Mouse (Mus musculus) adrenal gland, adult 2 months (tissue): ENCODE results near the gene Col26a1. TPM values are rescaled to one million over a fixed set of nuclear protein-coding genes. Genes with fewer than 3 reads are reported as not detected.
A peak's percentile ranks its signal among the peaks of the same experiment; 100 is the strongest.

Source experiments
- DNase-seq: peaks from one replicate; pipeline ENCODE4 v3.0.0; 2021
- polyA plus RNA-seq: library from polyadenylated mRNA; depleted of rRNA; stranded (reverse); fragments of >200 nt; gene quantifications from 2 replicates; pipeline ENCODE4 v1.2.3, GENCODE M21; 2012
- total RNA-seq, 2 experiments: library from RNA; stranded (reverse); gene quantifications; 2 replicates each; pipeline ENCODE4 v1.2.3; 2021

Col26a1 gene
- total and polyA plus RNA-seq, 3 experiments = 0.20 TPM; not detected in 2

GRCm38 (mm10) chr5:136806379-136807056, 76.5 kb downstream of the Col26a1 start:
- no peak for DNase-seq

- DNase-seq = no peak
Observed at GRCm38 (mm10) chr5:136805019-136805418, 78.0 kb downstream of the Col26a1 start.

- DNase-seq = no peak
Observed at GRCm38 (mm10) chr5:136804246-136804645, 78.8 kb downstream of the Col26a1 start.

GRCm38 (mm10) chr5:136802732-136803131, 80.3 kb downstream of the Col26a1 start:
- peak; percentile 2 for DNase-seq

GRCm38 (mm10) chr5:136796917-136797316, 86.1 kb downstream of the Col26a1 start:
- DNase-seq = no peak

- no peak for DNase-seq
Observed at GRCm38 (mm10) chr5:136793807-136794206, 89.2 kb downstream of the Col26a1 start.

DNA sequence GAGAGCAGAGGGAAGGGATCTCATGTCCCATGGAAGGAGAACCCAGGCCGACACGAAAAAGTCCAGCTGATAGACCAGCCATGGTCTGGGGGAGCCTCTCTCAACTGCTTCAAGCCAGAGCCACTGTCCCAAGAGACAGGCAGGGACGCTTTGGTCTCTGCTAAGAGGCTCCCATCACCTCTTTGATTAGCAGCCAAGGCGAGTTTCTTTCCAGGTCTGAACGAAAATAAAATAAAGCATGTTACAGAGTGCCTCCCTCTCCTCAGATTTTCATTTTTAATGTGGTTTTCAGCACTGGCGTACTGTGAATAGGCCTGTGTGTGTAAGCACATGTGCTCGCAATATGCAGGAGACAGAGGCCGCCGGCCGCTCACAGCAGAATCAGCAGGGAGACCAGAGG, 90.5 kb downstream of the Col26a1 start:
- no peak for DNase-seq

GRCm38 (mm10) chr5:136791204-136791603, 91.8 kb downstream of the Col26a1 start:
- DNase-seq = no peak

GRCm38 (mm10) chr5:136790570-136791196, 92.3 kb downstream of the Col26a1 start:
- DNase-seq = peak; percentile 85

DNA sequence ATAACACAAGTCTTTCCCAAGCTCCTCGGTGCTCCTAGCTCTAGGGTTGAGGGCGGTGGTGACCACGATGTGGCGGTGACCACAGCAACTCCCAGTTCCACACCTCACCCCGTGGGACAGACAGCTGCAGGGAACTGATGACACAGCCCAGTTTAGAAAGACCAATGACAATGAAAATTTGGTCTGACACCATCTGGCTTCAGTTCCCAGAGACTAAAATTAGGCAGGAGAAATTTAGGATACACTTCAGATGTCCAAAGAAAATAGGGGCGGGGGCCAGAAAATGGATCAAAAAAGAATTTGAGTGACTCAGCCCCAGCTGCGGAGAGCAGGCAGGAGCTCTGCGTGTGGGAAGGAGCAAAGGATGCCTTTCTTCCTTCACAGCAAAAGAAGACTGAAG, 98.5 kb downstream of the Col26a1 start:
- no peak for DNase-seq

- DNase-seq = no peak
Observed at GRCm38 (mm10) chr5:136782600-136782999, 100.4 kb downstream of the Col26a1 start.

- peak; percentile 44 for DNase-seq
Observed at GRCm38 (mm10) chr5:136780465-136780864, 102.5 kb downstream of the Col26a1 start.

- no peak for DNase-seq
Observed at GRCm38 (mm10) chr5:136779946-136780345, 103.1 kb downstream of the Col26a1 start.

- no peak for DNase-seq
Observed at GRCm38 (mm10) chr5:136775548-136775947, 107.5 kb downstream of the Col26a1 start.

DNA sequence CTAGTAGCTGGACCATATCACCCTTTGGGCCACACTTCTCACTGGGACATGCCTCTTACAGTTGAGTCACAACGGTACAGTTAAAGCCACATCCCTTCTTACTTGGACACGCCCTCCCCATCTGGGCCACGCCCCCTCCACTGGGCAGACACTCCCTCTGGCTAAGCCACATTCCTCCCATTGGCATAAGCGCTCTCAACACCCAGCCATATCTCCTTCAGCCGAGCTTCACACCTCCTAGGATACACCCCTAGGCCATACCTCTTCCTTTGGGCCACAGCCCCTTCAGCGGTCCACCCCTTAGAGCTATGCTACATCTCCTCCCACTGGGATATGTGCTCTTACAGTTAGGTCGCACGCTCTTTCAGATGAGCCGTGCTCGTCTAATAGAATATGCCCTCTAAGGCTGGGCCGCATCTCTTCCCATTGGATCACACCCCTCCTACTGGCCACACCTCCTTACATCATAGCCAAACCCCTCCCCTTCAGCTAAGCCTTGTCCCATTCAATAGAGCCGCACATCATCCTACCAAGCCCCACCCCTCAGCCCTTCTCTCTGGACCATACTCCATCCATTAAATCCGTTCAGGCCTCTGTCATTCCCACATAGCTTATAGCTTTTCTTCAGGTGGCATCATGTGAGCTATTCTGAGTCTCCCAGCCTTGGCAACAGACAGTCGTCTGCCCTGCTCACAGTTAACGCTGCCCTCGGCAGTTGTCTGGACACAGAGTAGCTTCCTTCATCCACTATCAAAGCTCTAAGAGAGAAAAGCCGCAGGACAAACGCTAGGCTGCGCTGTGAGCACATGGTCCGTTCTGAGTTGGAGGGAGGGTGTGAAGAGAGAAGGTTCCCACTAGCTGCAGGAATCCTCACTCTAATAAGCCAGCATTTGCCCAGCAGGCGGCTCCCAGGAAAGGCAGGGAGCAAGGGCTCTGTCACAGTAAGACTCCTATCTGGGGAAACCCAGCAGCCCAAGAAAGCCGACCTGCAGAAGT, 109.7 kb downstream of the Col26a1 start:
- no peak for DNase-seq

- DNase-seq = no peak
Observed at GRCm38 (mm10) chr5:136771132-136771531, 111.9 kb downstream of the Col26a1 start.

DNA sequence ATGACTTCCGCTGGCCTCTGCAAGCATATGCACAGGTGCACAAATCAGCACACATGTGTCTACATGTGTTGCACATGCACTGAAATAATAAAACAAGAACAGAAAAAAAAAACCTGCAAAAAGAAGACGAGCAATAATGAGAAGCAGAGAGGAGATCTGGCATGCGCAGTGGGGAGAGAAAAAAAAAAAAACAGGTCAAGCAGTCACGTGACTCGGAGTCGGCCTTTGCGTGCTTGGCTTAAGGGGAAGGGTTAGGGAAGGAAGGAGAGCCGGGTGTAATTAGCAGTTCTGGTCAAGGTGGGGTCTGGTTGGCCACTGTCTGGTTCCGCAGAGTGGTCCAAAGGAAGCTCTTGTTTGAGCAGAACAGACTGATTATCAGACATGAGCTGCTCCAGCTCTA, 115.7 kb downstream of the Col26a1 start:
- no peak for DNase-seq

GRCm38 (mm10) chr5:136764157-136764669, 118.8 kb downstream of the Col26a1 start:
- no peak for DNase-seq

GRCm38 (mm10) chr5:136760345-136760744, 122.7 kb downstream of the Col26a1 start:
- peak; percentile 10 for DNase-seq

DNA sequence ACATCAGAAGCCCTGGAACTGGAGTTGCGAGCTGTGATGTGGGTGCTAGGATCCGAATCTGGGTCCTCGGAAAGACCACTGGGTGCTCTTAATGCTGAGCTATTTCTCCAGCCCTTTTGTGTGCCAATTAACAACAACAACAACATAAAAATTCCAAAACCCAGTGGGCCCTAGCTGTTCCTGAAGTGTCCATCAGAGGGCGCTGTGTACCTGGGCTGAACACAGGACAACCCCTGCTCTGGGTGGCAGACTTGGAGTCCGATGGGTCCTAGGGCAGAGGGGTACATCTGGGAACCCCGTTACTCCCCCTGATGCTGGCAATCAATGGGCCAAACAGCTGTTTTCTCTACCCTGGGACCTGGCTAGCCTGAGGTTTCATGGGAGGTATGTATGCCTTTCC, 123.2 kb downstream of the Col26a1 start:
- no peak for DNase-seq

GRCm38 (mm10) chr5:136755696-136756095, 127.3 kb downstream of the Col26a1 start:
- DNase-seq = peak; percentile 56

DNA sequence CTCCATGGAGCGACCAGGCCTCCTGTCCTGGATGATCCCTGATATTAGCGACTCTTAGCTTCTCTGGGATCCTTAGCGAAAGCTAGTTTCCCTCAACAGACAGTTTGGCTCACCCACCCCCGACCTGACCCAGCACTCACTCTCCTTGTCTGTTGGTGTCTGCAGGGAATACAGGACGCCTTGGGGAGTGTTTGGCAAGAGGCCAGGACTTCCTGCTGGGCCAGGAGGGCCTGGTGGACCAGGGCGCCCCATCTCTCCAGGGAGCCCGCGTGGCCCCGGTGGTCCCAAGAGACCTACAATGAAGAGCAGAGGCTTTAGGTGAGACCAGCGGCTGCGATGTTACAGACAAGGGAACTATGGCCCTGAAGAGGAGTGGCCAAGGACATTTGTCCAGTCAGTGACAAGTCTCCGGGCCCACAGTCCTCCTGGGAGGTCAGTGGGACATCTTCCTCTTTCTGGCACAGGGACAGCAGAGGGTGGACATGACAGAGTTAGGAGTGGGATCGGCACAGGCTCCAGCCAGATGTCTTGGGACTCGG, 128.9 kb downstream of the Col26a1 start:
- DNase-seq = peak; percentile 42
